Mouse (Mus musculus) heart, adult 9 months (tissue): ENCODE results near the gene Syne2.

Experiments
- DNase-seq, 2 experiments: peaks; one replicate each; pipeline ENCODE4 v3.0.0; 2022; ENCODE audit warnings: low spot score in 2 of 2

The Syne2 gene

GRCm38 (mm10) chr12:76046561-76046960 is 228.6 kb downstream of the Syne2 start:
- peak; percentile 4 to 5 for DNase-seq

- DNase-seq: no peak
These were observed 230.0 kb downstream of the Syne2 start for GRCm38 (mm10) chr12:76047921-76048320.

DNA sequence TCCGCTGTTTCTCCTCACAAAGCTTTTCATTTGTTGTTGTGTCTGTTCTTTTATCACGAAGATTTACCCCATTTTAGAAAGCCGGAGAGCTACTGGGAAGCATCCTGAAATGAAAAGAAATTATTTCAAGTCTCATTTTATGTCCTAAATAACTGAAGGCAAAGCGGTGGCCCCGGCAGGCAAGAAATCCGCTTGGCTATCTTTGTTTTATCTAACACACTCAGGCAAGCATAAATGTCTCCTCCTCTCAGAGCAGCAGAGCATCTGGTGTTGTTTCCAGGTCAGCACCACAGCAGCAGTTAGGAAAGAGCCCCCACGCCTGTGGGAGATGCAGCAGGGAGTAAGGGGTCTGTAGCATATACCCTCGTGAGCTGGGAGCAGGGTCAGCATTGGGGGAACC is 230.7 kb downstream of the Syne2 start:
- DNase-seq: no peak

DNA sequence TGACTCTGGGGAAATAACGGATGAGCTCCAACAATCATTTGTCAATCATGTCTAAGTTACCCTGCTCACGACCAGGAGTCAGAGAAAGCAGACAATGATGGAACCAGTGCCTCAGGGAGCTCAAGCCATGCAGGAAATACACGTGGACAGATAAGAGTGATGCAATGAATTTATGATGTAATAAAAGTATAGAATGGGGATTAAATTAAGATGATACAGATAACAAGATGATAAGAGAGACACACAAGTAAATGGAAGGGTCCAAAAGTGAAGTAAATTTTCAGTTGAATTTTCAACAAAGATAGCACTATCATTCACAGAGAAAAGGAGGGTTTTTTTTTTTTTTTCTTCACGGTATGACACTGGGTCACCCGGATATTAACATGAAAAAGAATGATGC is 231.4 kb downstream of the Syne2 start:
- DNase-seq: no peak

- no peak for DNase-seq
These were observed 233.9 kb downstream of the Syne2 start for GRCm38 (mm10) chr12:76051879-76052278.

- DNase-seq: no peak
These were observed 236.7 kb downstream of the Syne2 start for GRCm38 (mm10) chr12:76054653-76055052.

DNA sequence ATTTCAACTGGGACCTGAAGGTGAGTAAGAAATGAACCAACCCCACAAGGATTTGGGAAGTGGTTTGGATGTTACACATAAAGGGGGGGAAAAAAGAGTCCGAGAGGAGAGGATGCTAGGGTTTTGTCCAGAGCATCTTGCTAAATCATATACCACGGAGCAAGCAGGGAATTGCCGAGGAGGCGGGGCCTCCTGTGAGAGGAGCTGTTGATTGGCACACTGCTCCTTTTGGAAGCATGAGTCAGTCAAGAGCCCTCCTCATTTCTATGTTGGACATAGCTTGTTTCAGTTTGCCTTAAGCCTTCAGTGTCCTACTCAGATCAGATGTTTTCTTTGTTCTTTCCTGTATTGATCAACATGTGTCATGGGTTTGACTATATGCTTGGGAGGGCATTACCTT is 245.1 kb downstream of the Syne2 start:
- no peak for DNase-seq

DNA sequence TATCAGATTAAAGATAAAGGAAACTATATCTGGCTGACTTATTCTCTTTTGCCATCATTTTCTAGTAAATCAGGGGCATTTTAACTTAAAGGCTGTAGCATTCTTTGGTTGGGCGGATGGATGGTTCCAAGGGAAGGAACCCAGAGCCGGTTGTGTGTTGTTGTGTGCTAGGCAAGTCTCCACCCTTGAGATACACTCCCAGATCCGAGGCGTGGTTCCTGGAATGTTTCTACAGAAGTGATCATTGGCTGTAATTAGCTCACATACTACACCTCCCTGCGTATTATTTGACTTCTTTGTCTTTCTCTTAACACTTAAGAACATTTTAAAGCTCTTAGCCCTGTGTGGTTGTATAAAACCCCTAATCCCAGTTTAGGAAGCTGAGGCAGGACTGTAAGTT is 252.5 kb downstream of the Syne2 start:
- no peak for DNase-seq

DNA sequence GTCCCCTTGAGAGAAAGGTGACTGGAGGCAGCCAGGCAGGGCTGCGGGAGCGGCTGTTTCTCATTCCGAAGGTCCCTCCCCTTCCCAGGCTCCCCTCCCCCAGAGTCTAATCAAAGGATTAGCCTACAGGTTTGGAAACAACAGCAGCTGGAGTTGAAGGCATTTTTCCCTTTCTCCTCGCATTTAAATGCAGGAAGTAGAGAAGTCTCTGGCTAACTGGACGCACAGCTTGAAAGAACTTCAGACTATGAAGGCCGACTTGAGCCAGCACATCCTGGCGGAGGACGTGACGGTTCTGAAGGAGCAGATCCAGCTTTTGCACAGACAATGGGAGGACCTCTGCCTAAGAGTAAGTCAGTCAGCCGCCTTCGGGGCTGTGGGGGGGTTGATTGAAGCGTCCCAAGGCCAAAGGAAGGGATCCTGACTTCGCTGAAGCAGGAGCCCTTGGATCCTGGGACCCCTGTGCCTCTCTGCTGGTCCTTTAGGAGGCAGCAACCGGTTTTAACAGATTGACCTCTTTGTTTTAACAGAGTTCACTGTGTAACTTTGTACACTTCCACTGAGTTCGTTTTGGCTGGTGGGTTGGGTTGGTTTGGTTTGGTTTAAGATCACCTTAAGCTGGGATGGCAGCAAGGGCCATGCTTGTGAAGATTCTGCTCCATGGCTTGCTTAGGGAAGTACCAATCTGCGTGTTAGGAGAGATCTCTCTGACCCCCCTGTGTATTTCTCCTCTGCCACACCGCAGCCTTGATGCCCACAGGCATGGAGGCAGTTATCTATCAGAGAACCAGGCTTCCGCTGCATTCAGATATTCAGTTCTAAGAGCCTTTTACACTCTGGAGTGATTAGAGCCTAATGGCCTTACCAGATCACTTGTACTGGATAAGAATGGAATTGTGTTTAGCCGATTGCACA is 254.3 kb downstream of the Syne2 start:
- peak in 1 of 2 experiments; percentile 38 for DNase-seq

GRCm38 (mm10) chr12:76073066-76073826 is 255.3 kb downstream of the Syne2 start:
- DNase-seq: no peak

DNA sequence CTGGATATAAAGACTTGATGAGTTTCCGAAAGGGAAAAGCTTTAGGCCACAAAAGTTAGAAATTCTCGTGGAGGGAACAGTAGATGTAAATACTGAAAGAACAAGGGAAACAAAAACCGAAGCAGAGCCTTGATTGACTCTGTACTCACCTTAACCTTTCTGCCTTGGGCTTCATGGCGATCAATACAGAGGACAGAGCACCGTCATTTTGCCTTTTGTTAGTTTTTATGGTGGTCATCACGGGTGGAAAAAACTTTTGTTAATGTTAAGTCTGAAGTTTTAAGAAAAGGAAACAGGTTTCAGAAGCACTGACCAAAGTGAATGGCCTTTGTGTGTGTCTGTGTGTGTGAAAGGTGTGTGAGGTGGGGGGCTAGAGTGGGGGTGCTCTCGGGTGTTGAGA is 256.0 kb downstream of the Syne2 start:
- no peak for DNase-seq

GRCm38 (mm10) chr12:76080876-76081556 is 263.1 kb downstream of the Syne2 start:
- DNase-seq: no peak

DNA sequence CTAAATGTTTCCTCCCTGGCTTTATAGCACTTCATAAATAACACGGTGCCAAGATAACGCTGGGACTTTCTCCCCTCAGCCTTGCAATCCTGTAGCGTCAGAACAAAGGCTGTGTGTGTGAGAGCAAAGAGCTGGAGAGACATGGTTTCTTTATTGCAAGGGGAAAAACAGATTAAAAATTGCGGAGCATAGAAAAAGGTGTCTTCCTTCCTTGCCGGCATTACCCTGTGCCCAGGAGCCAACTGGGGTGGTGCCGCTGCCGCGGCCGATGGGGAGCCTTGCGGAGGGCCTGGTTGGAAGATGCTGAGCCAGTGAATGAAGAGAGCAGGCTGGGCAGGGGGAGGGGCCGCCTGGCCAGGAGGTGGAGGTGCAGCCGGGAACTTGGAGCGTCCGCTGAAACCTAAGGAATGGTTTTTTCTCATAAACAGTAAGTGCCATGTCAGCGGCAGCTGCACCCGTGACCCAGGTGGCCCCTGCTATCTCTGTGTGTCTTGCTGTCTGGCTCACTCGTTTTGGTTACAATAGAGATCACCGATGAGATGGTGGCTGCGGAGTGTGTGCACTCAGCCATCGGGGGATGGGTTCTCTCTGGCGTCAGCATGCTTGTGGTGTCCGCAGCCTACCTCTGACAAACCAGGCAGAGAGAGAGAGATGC is 263.8 kb downstream of the Syne2 start:
- DNase-seq: no peak

DNA sequence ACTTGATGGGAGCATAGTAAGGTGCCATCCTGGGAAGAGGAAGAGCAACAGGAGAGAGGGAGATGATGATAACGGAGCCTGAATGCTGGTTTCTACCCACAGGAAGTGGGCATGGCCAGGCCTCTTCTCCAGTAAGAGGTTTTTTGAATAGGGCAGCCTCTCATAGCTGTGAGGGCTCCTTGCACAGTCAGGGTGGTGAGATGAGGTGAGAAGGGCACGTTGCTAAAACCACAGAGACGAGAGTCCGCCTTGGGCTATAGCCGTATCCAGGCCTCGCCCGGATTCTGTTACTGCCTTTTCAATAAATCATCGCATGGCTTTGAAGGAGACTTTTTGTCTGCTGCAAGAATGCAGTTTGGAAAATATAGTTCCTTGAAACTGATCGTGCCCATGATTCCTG is 267.1 kb downstream of the Syne2 start:
- no peak for DNase-seq

DNA sequence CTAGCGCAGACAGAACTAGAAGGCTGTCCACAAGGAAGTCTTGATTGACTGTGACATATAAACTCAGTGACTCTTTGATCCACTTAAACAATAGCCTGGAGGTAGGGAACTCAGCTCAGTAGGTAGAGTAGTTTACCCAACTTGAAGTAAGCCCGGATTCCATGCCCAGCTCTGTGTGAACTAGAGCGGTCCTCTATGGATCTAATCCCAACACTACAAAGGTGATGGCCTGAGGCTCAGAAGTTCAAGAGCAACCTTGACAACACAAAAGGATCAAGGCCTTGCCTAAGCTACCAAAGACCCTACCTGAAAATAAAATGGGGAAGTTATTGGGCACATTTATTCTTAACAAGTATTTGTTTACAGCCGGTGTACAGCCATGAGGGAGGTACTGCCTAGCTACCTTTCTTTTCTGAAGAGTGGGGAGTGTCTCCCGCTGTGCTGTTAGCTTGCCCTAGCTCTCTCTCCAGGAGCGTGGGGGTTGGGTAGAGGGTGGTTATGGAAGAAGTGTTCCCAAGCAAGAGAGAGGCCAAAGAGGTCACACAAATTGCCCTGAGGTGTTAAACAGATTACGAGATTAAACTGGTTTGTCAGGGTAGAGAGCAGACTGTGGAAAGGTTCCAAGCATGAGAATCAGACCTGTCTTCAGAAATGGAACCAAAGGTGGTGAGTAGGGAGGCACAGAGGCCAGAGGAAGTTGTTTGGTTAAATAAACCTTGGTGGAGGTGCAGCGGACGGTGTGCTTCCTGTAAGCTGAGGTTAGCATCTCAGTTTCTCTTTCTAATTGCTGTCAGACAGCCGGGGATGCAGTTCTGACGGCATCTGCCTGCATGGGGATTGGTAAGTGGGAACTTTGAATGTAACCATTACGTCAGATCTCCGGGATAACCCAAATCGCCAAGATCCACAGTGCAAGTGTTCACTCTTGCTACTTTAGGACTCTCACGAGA is 268.3 kb downstream of the Syne2 start:
- no peak for DNase-seq

GRCm38 (mm10) chr12:76087025-76087424 is 269.1 kb downstream of the Syne2 start:
- DNase-seq: no peak

DNA sequence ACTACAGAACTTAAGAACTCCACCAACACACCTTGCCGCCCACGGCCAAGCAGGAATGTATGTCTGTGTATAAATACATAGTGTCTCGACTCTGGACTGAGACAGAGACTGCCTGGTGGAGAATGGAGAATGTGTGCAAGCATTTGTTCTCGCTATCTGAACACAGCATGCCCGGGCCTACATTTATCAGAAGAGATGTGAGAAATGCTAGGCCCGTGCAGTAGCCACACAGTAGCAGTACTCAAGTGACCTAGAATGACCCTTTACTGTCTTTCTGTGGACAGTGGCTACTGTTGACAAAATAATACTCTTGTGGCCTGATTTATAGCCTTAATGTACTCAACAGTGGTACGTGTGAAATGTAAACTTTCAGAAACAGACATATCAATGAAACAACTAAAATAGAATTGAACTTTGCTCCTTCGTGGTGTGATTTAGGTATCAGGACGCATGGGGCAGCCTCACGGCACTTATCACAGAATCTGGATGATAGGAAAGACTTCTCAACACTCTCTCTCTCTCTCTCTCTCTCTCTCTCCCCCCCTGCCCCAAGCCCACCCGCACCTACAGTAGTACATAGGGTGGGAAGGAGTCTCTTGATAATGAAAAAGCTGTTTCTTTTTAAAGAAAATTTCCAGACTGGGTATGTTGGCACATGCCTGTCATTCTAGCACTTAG is 275.0 kb downstream of the Syne2 start:
- DNase-seq: no peak

GRCm38 (mm10) chr12:76093613-76094588 is 276.0 kb downstream of the Syne2 start:
- DNase-seq: no peak
